Mouse (Mus musculus) erythroblast, embryonic 14.5 days (primary cell): Measurements from ENCODE around the gene Nkd2.

ENCODE experiments used
- GATA1 ChIP-seq: IDR thresholded peaks from 2 replicates; pipeline ENCODE4 v1.6.1; 2012; ENCODE audit warnings: low read length, inconsistent platforms, mixed read lengths
- TAL1 ChIP-seq: IDR thresholded peaks from 3 replicates; pipeline ENCODE4 v1.6.1; 2012; ENCODE audit warnings: low read length, inconsistent platforms, mixed read lengths

GRCm38 (mm10) chr13:73816338-73816737 lies 31.1 kb downstream of the Nkd2 start:
- TF ChIP-seq GATA1 = no peak
- no peak for TF ChIP-seq TAL1
